Mouse (Mus musculus): ENCODE measurements at regions not wholly inside any gene's neighbourhood (a gene's known extent, or its start where the extent isn't known, plus 50 kb on each side); places are given as distances from the start of the nearest gene placed in this dataset.

GRCm38 (mm10) chr10:98717856-98718255, 196.3 kb upstream of the Atp2b1 start:
- DNase-seq (ENCODE audit: low read depth), result no peak

- DNase-seq (ENCODE audit: low read depth), result no peak
These were observed 195.5 kb upstream of the Atp2b1 start for GRCm38 (mm10) chr10:98718706-98719105.

GRCm38 (mm10) chr10:98720256-98721005, 193.8 kb upstream of the Atp2b1 start:
- DNase-seq (ENCODE audit: low read depth), result no peak

- no peak for DNase-seq (ENCODE audit: low read depth)
These were observed 189.1 kb upstream of the Atp2b1 start for GRCm38 (mm10) chr10:98725110-98725509.

- no peak for DNase-seq (ENCODE audit: low read depth)
These were observed 187.1 kb upstream of the Atp2b1 start for GRCm38 (mm10) chr10:98727130-98727529.

GRCm38 (mm10) chr10:98728396-98729030, 185.7 kb upstream of the Atp2b1 start:
- no peak for DNase-seq (ENCODE audit: low read depth)

GRCm38 (mm10) chr10:98733950-98734585, 180.1 kb upstream of the Atp2b1 start:
- no peak for DNase-seq (ENCODE audit: low read depth)

GRCm38 (mm10) chr10:98740507-98741147, 173.6 kb upstream of the Atp2b1 start:
- no peak for DNase-seq (ENCODE audit: low read depth)

GRCm38 (mm10) chr10:98741398-98741797, 172.8 kb upstream of the Atp2b1 start:
- DNase-seq (ENCODE audit: low read depth), result peak; percentile 17

- no peak for DNase-seq (ENCODE audit: low read depth)
These were observed 171.2 kb upstream of the Atp2b1 start for GRCm38 (mm10) chr10:98742822-98743605.

- peak; percentile 65 for DNase-seq (ENCODE audit: low read depth)
These were observed 170.0 kb upstream of the Atp2b1 start for GRCm38 (mm10) chr10:98744246-98744645.

- DNase-seq (ENCODE audit: low read depth), result no peak
These were observed 169.5 kb upstream of the Atp2b1 start for GRCm38 (mm10) chr10:98744662-98745061.

- no peak for DNase-seq (ENCODE audit: low read depth)
These were observed 168.8 kb upstream of the Atp2b1 start for GRCm38 (mm10) chr10:98745409-98745808.

- no peak for DNase-seq (ENCODE audit: low read depth)
These were observed 168.3 kb upstream of the Atp2b1 start for GRCm38 (mm10) chr10:98745861-98746260.

GRCm38 (mm10) chr10:98748856-98749583, 165.2 kb upstream of the Atp2b1 start:
- DNase-seq (ENCODE audit: low read depth), result peak; percentile 55

- DNase-seq (ENCODE audit: low read depth), result no peak
These were observed 164.6 kb upstream of the Atp2b1 start for GRCm38 (mm10) chr10:98749584-98749947.

- DNase-seq (ENCODE audit: low read depth), result peak; percentile 74
These were observed 162.7 kb upstream of the Atp2b1 start for GRCm38 (mm10) chr10:98751376-98752058.

GRCm38 (mm10) chr10:98761080-98761479, 153.1 kb upstream of the Atp2b1 start:
- no peak for DNase-seq (ENCODE audit: low read depth)

- no peak for DNase-seq (ENCODE audit: low read depth)
These were observed 148.3 kb upstream of the Atp2b1 start for GRCm38 (mm10) chr10:98765786-98766419.

GRCm38 (mm10) chr10:98779783-98780182, 134.4 kb upstream of the Atp2b1 start:
- no peak for DNase-seq (ENCODE audit: low read depth)
